Mouse (Mus musculus) lung, postnatal 25 days (tissue): ENCODE measurements around the gene Man2a1.

Experiments
- DNase-seq: peaks from one replicate; pipeline ENCODE4 v3.0.0; 2022; ENCODE audit warnings: low spot score

The Man2a1 gene

GRCm38 (mm10) chr17:64707529-64707928 is 107.0 kb downstream of the Man2a1 start:
- no peak for DNase-seq

DNA sequence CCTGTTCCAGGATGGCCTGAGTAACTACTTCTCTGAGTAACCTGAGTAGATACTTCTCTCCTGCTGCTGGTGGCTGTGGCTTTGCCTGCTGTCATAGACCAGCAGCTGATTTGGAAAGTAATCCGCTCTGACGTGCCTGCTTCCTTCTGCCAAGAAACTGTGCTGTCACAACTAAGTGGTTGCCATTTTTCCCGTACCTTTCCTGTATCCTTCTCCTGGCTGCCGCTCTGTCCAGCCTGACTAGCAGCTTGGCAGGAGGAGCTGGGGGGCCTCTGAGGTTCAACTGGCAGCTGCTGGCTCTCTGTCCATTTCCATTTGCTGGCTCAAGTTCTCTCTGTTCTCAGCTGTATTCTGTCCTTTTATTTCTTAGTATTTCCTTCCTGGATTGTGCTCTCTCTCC is 115.8 kb downstream of the Man2a1 start:
- peak; percentile 53 for DNase-seq

DNA sequence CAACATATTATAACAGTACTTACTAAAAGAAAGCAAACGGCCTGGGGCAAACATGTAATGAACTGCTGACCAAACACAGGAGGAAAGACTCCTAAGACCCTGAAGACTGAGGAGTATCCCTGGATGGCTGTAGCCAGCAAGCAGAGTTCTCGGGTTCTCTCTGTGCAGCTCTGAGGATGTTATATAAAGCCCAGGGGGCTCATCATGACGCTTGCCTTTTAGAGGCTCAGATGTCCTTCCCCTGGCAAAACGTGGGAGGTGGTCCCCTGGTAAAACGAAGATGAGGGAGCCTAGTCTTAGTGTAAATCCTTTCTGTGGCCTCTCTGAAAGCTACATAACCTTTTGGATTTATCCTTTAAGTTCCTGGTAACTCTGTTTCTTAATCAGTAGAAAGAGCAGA is 119.2 kb downstream of the Man2a1 start:
- no peak for DNase-seq

DNA sequence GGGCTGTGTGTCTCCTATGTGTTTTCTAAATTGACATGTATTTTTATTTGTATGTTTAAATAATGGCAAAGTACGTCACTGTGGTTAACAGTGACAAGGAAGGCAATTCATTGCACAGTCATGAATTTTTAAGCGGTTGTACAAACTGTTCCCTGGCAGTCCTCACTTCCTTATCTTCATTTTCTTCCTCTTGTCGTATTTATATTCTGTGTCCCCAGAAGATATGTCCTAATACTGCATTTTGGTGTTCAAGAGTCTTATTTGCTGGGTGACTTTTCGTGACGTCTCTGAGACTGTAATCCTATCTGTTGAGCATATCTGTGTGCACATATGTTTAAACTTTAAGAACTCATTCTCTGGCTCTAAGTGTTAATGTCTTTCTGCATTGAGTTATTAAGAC is 120.6 kb downstream of the Man2a1 start:
- DNase-seq, result peak; percentile 35

DNA sequence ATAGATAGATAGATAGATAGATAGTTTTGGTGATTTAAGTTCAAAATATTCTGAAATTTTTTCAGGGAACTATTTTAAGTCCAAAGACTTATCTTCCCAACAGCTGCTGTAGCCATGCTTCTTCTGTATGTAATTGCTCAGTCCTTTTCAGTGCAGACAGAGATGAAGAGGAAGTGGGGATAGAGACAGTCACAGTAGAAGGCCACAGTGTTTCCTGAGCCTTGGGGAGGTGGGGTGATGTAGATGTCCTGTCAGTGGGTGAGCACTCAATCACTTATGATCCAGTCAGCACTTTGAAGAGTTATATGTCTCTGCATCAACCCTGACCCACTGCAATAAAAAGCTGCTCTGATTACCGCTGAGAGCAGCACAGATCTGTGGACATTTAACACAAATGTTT is 122.6 kb downstream of the Man2a1 start:
- no peak for DNase-seq

DNA sequence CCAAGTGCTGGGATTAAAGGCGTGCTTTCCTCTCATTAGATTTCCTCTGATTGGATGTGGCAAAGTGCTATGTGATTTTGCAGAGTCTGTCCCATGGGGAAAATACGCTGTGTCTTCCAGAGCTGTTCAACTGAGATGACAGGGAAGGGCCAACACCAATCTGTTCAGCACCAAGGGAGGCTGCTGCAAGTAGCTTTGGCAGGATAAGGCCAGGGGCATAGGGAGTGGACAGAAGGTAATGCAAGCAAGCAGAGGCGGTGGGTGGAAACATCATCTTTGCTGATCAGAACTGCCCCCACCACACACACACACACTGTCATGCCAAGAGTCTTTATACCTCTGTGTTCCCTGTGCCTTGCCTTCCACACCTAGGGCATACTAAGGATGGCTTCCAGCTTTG is 124.7 kb downstream of the Man2a1 start:
- DNase-seq, result no peak

- DNase-seq, result no peak
Observed at GRCm38 (mm10) chr17:64726032-64726431, 125.5 kb downstream of the Man2a1 start.

- peak; percentile 63 for DNase-seq
Observed at GRCm38 (mm10) chr17:64735492-64735891, 135.0 kb downstream of the Man2a1 start.

GRCm38 (mm10) chr17:64737918-64738317 is 137.4 kb downstream of the Man2a1 start:
- no peak for DNase-seq

DNA sequence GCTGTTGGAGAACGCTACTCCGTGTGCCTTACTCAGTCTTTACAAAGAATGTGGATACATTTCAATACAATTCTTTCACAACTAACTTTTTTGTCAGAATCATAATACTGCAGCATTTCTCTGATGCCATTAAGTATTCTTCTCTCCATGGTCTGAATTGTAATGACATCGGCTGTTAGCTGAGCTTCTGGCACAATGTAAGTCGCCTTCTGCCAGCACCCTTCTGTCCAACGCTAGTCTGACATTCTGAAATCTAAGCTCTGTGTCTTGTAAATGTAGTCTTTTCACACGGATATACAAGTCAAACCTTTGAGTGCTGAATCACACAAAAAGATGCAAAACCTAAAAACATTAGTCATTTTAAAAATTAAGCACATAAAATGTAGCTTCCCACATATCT is 138.6 kb downstream of the Man2a1 start:
- DNase-seq, result no peak

DNA sequence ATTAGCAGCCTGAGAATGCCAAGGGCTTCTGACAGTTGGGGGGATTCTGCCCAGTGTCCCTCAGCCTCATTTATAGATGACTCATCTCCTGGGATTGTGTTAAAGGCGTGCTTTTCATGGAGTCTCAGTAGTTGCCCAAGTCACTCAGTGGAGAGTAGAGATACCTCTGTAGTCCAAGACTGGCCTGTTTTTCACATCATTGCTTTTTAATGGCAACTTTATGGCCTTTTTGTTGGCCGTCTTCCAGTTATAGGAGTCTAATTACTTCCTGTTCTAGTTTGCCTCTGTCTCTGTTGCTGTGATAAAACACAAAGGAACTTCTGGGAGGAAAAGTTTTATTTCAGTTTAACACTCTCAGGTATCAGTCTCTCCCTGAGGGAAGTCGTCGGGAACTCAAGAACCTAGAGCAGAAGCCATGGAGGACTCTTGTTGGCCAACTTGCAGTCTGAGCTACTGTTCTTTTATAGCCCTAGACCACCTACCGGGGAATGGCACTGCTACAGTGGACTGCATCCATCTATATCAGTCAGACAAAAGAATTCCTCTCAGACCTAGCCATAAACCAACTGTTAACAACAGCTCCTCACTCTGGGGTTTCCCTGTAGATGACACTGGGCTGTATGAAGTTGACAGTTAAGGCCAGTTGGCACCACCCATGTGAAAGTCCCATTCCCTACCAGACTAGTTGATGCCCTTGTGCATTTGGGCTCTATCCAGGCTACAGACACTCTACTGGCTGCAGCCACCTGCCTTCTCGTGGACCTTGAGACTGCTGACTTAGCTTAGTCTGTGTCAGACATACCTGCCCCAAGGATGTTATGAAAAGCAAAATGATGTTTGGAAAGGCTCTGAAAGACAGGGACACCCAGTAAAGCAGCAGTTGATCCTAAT is 142.4 kb downstream of the Man2a1 start:
- DNase-seq, result no peak

- no peak for DNase-seq
Observed at GRCm38 (mm10) chr17:64743606-64744300, 143.2 kb downstream of the Man2a1 start.

DNA sequence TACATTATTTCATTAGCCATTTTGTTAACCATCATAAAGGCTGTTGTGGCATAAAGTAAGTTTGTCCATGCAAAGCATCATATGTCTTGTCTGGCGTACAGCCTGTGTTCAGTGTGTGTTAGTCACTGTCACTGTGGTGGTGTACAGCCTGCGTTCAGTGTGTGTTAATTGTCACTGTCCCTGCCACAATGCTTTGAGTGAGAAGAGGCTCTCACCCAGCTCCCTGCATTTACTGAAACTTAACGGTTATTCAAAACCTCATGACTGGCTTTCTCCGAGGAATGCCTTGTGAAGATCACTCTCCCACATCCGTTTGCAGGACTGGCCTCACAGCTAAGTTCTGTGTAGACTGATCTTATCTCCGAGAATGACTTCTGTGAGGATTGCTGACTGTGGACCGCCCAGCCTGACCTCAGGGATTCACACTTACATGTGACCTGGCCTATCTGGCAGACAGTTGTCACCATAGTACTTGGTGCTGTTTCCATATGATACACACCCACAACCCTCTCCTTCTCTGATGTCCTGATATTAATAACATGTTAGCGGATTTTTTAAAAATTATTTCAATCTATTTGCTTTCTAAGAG is 146.2 kb downstream of the Man2a1 start:
- DNase-seq, result no peak

- DNase-seq, result no peak
Observed at GRCm38 (mm10) chr17:64747461-64747860, 146.9 kb downstream of the Man2a1 start.

- no peak for DNase-seq
Observed at GRCm38 (mm10) chr17:64748131-64748530, 147.6 kb downstream of the Man2a1 start.

GRCm38 (mm10) chr17:64749146-64749545 is 148.6 kb downstream of the Man2a1 start:
- DNase-seq, result no peak

DNA sequence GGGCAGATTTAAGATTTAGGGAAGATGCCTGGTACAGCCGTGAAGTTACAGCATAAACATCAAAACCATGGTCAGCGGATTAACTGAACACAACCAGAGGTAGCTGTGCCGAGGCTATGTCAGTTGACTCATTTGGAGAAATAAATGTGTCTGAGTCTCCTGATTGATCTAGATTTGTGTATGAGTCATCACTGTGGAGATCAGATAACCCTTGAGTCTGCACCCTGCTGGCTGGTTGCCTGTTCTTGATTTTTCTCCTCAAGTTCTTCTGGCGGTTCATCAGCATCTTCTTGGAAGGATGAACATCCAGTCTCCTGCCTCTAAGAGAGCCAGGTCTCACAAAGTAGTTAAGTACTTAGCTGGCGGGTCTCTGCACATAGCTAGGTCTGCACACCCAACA is 150.7 kb downstream of the Man2a1 start:
- DNase-seq, result no peak

GRCm38 (mm10) chr17:64752126-64753019 is 151.8 kb downstream of the Man2a1 start:
- no peak for DNase-seq

DNA sequence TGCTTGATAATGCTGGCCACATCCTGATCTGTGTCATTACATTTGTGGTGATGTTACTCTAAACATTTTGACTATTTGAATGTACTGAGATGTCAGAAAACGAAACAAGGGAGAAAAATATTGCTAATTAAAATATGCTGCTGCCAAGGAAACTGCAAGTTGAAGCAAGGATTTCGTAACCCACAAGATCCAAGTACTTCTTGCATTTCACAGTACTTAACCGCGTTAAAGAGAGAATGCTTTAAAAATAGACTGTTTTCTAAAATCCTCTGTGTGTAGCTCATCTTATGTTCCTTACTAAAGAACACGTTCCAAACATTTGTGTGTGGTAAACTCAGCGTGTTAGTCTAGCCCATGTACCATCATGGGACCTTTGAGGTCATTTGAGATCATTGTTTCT is 153.0 kb downstream of the Man2a1 start:
- DNase-seq, result peak; percentile 31

DNA sequence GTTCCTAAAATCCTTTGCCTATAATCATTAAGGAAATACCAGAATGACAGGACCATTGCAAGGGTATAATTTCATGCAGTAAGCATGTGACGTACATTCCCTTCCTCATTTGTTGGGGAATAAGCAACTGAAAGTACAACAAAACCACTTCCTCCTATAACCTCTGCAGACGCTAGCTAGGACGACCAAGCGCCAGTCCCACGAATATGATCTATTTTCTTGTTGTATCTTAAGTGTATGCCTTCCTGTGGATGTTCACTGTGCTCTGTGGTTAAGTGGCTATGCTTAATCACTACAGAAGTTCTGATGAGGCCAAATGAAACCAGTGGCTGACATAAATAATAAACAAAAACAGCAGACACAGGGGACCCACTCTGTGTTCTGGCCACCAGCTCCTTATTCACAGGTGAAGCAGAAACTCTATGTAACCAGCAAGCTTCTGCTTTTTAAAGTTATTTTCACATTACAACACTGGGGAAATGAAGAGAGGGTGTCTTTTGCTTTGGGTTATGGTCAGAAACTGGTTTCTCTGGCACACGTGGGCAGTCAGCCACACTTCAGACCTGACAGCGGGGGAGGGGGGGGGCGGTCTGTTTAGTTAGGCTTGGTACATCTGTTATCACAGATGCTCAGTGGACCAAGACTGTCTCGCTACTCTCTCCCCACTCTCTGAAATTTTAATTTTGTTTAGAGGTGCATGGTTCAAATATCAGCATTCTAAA is 153.8 kb downstream of the Man2a1 start:
- DNase-seq, result peak; percentile 64

GRCm38 (mm10) chr17:64755191-64755590 is 154.7 kb downstream of the Man2a1 start:
- no peak for DNase-seq
